Mouse (Mus musculus) thymus, adult 2 months (tissue): ENCODE measurements around the gene Uba3. TPM values are rescaled to one million over a fixed set of nuclear protein-coding genes. Genes with fewer than 3 reads are reported as not detected.

ENCODE experiments used
- DNase-seq: peaks from one replicate; pipeline ENCODE4 v3.0.0; 2021
- H3K27ac ChIP-seq: fragments of 200-500 bp; 2 replicates; pipeline ENCODE4 v1.5.1; 2012; ENCODE audit warnings: low read length, control low read depth; ENCODE audit not compliant: control insufficient read depth, insufficient read depth
- H3K27me3 ChIP-seq: fragments of 200-500 bp; 2 replicates; pipeline ENCODE4 v1.6.1; 2012; ENCODE audit warnings: mild to moderate bottlenecking, low read length, moderate library complexity, mixed read lengths; ENCODE audit not compliant: control insufficient read depth, insufficient read depth
- H3K36me3 ChIP-seq: fragments of 200-500 bp; 2 replicates; pipeline ENCODE4 v1.6.1; 2012; ENCODE audit warnings: mild to moderate bottlenecking, low read length, moderate library complexity; ENCODE audit not compliant: control insufficient read depth, insufficient read depth
- H3K4me1 ChIP-seq: fragments of 200-500 bp; replicated peaks from 2 replicates; pipeline ENCODE4 v1.6.1; 2012; ENCODE audit warnings: low read length; ENCODE audit not compliant: control insufficient read depth, insufficient read depth
- H3K4me3 ChIP-seq: fragments of 200-500 bp; 2 replicates; pipeline ENCODE4 v1.5.1; 2012; ENCODE audit warnings: mild to moderate bottlenecking, low read length, control low read depth, moderate library complexity; ENCODE audit not compliant: control insufficient read depth, insufficient read depth
- CTCF ChIP-seq: fragments of 200-500 bp; IDR thresholded peaks from 2 replicates; pipeline ENCODE4 v1.5.1; 2012; ENCODE audit warnings: mild to moderate bottlenecking, control low read depth, low read length, moderate library complexity, borderline replicate concordance; ENCODE audit not compliant: control insufficient read depth, poor library complexity, insufficient read depth; ENCODE audit errors: extremely low read depth
- POLR2A ChIP-seq: fragments of 200-500 bp; IDR thresholded peaks from 2 replicates; pipeline ENCODE4 v1.6.1; 2012; ENCODE audit warnings: mild to moderate bottlenecking, low read length, control low read depth, moderate library complexity; ENCODE audit not compliant: control insufficient read depth, poor library complexity, insufficient read depth; ENCODE audit errors: extremely low read depth
- WGBS: fragments of 180-500 bp; shearing (Covaris S2); methylation state at CpG from one replicate; pipeline ENCODE4 v1.1.7; 2018; 5-methylcytosine and 5-hydroxymethylcytosine counted together
- polyA plus RNA-seq: library from polyadenylated mRNA; depleted of rRNA; stranded (reverse); fragments of >200 nt; gene quantifications from 2 replicates; pipeline ENCODE4 v1.2.3, GENCODE M21; 2012; rRNA removed

Gene Uba3
- polyA plus RNA-seq: 14.3 and 18.3 TPM in 2 replicates

- DNase-seq: peak; percentile 99
- 0 out of 2 replicates have a peak, but pooled peaks have one; percentile 21 for TF ChIP-seq CTCF
- peak; percentile 84 for TF ChIP-seq POLR2A
- Histone ChIP-seq H3K27me3 (no peaks in the 10 kb centered on the region), H3K36me3 (no peaks in the 10 kb centered on the region; the same call in none of the 2 replicates), H3K4me1 (peaks cover 5% of the 10 kb centered on the region), H3K4me3 (peak within 1 kb of the TSS; percentile 92), H3K27ac (peak within 1 kb of the TSS; percentile 8; the same call in 1 of the 2 replicates)
- WGBS: 1% methylated on average over 38 of the region's 38 CpGs
Observed at GRCm38 (mm10) chr6:97205439-97205885, at the start of gene Uba3. Gene Uba3, minus strand, starts transcription at chr6:97205647.

DNA sequence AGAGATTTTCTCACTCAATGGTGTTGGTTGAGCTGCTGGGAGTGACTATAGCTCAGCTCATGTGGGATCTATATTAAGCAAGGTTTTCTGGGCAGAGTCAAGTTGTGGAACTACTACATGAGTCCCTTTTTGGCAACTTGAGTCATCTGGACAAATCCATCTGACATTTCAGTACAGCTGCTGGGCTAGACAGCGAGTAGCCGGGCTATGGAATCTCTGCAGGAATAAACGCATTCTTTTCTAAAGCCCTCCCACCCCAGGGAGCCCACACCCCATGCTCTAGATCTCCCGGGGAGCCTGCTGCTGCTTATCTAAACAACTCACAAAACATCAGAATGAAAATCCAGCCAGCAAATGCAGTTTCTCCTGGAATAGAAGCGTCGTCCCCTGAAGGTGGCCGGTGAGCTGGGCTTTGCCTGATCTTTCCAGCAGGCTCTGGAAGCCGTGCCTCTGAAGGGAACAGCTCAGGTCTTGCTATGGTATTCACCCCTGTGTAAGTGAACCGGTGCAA is 47.3 kb upstream of the Uba3 start, which contains the start of gene Lmod3:
Gene Lmod3 (minus strand): TSS at position 49 of the 511 bp plus-strand sequence.
- TF ChIP-seq POLR2A (no peak), CTCF (no peak)
- no peaks in the 10 kb centered on the region for H3K4me1 ChIP-seq
- H3K27me3 ChIP-seq: no peaks in the 10 kb centered on the region
- WGBS: 85% methylated on average over 9 of the region's 9 CpGs
- H3K36me3 ChIP-seq: no peaks in the 10 kb centered on the region
- H3K4me3 ChIP-seq: no peak within 1 kb of the TSS
- DNase-seq: no peak
- no peak within 1 kb of the TSS for H3K27ac ChIP-seq

DNA sequence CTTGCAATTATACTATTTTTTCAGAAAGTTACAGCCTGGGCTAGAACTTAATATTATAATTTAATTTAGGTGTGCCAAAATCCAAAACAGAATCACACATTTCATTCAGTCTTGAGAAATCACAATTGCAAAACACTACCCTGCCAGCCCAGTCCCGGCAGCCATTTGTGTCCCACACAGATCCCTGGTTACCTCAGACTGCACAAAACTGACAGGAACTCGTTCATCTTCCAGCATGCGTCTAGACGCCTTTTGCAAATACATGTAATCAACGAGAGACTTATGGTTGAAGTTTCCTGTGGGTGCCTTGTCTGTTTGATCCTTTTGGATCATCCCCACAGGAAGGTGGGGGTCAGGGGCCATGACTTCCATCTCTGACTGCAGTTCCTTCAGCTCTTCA is 46.6 kb upstream of the Uba3 start:
- no peak overlapping the region for H3K4me3 ChIP-seq
- no peak for DNase-seq
- H3K27me3 ChIP-seq: no peaks in the 10 kb centered on the region
- no peaks in the 10 kb centered on the region for H3K4me1 ChIP-seq
- 70% methylated on average over 5 of the region's 5 CpGs for WGBS
- TF ChIP-seq POLR2A (no peak), CTCF (no peak)
- H3K36me3 ChIP-seq: no peaks in the 10 kb centered on the region
- H3K27ac ChIP-seq: no peak overlapping the region

GRCm38 (mm10) chr6:97250966-97251365 is 45.5 kb upstream of the Uba3 start:
- peak; percentile 64 for DNase-seq
- Histone ChIP-seq H3K4me1 (no peaks in the 10 kb centered on the region), H3K27ac (no peak overlapping the region), H3K4me3 (no peak overlapping the region), H3K27me3 (no peaks in the 10 kb centered on the region), H3K36me3 (no peaks in the 10 kb centered on the region)
- TF ChIP-seq POLR2A (no peak), CTCF (no peak)
- 37% methylated on average over 6 of the region's 6 CpGs for WGBS

GRCm38 (mm10) chr6:97245200-97245599 is 39.8 kb upstream of the Uba3 start:
- no peak for TF ChIP-seq CTCF
- no peak for TF ChIP-seq POLR2A
- no peaks in the 10 kb centered on the region for H3K36me3 ChIP-seq
- H3K27me3 ChIP-seq: no peaks in the 10 kb centered on the region
- no peaks in the 10 kb centered on the region for H3K4me1 ChIP-seq
- H3K27ac ChIP-seq: no peak overlapping the region
- H3K4me3 ChIP-seq: no peak overlapping the region
- DNase-seq: no peak

- 93% methylated on average over 4 of the region's 4 CpGs for WGBS
- Histone ChIP-seq H3K27ac (no peak overlapping the region), H3K4me3 (no peak overlapping the region), H3K27me3 (no peaks in the 10 kb centered on the region), H3K4me1 (no peaks in the 10 kb centered on the region), H3K36me3 (no peaks in the 10 kb centered on the region)
- DNase-seq: no peak
- TF ChIP-seq POLR2A: no peak
- no peak for TF ChIP-seq CTCF
Observed at GRCm38 (mm10) chr6:97242522-97242921, 37.1 kb upstream of the Uba3 start.
